Mouse (Mus musculus): ENCODE results near the gene Mcm3ap.

Mcm3ap gene

GRCm38 (mm10) chr10:76468203-76469162 lies at the start of gene Mcm3ap, which contains the start of gene Ybey:
Mcm3ap (plus strand) TSS chr10:76468927.
Ybey (minus strand) TSS chr10:76469114.
- peak; percentile 86 for DNase-seq (ENCODE audit: low spot score)

GRCm38 (mm10) chr10:76425674-76426073 lies 43.1 kb upstream of the Mcm3ap start:
- no peak for DNase-seq (ENCODE audit: low spot score)

- no peak for DNase-seq (ENCODE audit: low spot score)
Measured at GRCm38 (mm10) chr10:76433925-76434324, 34.8 kb upstream of the Mcm3ap start.

- no peak for DNase-seq (ENCODE audit: low spot score)
Measured at GRCm38 (mm10) chr10:76439107-76439890, 29.4 kb upstream of the Mcm3ap start.

DNA sequence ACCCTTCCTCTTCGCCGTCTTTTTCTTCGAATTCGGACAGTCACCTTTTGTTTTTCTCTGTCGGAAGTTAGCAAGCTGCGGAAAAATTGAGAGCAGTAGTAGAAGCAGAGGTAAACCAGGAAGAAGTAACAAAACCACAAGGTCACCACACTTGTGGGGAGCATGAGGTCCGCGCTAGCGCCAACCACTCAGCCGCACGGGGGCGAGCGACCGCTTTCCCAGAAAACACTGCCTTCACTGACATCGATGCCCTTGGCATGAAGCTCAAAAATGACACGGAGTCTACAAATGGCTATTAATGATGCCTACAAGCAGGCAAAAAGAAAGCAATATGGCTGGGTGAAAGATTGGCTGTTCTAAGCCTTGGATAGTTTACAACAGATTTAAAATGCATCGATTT lies 28.4 kb upstream of the Mcm3ap start, which contains the start of gene AC141477.1:
AC141477.1 (minus strand) TSS at position 164 of the 400 bp plus-strand sequence.
- DNase-seq (ENCODE audit: low spot score) = no peak

GRCm38 (mm10) chr10:76442178-76443088 lies 26.3 kb upstream of the Mcm3ap start, which contains the start of gene Pcnt:
Pcnt (minus strand) TSS chr10:76442786.
- peak; percentile 97 for DNase-seq (ENCODE audit: low spot score)

DNA sequence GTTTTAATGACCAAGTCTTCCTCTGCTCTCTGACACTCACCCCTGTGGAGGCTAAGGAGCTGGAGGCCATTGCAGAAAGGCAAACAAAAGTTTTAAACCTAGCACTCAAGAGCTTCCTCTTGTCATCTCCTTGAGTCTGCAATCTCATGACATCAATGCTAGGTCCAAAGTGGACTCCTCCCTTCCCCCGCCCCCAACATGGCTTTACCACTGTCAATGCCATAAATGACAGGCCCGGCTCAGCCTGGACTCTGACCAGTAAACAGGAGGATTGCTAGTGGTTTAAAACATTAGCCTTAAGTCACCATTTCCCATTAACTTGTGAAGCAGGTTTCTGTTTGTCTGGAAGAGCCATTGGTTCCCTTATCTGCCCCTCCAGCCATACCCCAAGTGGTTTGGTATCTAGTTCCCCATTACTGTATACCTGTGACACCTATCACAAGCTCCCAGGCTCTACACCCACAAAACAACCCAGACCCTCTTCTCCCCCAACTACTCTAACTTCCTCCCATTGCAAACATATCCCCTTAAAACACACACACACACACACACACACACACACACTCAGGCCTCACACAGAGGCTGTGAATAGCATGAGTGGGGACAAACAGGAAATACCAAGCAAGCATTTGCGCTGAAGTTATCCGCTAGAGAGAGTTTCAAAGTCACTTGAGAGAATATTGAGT lies 22.6 kb upstream of the Mcm3ap start:
- DNase-seq (ENCODE audit: low spot score) = no peak

GRCm38 (mm10) chr10:76447406-76448229 lies 21.1 kb upstream of the Mcm3ap start:
- DNase-seq (ENCODE audit: low spot score) = no peak

DNA sequence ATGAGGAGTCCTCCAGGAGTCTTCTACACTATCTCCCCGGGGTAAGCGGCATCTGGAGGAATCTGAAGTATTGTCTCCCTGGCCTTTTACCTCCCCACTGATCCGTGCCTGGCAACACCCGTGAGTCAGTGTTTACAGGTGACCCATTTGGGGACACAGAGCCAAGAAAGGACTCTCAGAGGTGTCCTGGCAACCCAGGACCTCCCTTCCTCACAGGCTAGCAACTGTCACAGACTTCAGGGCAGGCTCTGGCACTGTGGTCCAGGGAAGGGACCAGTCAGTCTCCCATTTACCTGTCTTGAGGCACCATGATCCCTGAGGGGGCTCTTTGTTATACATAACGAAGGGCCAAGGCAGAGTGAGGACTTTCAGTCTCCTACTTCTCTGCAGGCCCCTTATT lies 19.9 kb upstream of the Mcm3ap start, which contains the start of gene 2610028H24Rik:
2610028H24Rik (plus strand) TSS at position 231 of the 400 bp plus-strand sequence.
- DNase-seq (ENCODE audit: low spot score) = no peak

- peak; percentile 49 for DNase-seq (ENCODE audit: low spot score)
Measured at GRCm38 (mm10) chr10:76455289-76455688, 13.4 kb upstream of the Mcm3ap start.

DNA sequence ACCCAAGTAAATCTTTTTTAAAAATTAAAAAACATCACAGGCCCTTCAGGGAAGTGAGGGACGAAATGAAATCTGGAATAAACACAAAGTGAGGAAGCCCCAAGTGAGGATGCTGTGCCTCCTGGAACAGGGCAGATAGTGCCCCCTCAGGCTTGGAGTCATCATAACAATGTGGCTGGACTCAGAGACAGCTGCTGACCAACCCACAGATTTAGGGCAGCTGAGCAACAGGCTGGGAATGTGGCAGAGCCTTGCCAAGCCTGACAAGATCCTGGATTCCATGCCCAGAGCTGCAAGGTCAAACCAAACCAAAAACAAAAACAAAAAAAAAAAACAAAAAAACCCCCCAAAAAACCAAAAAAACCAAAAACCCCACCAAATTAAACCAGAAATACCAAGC lies 7.5 kb upstream of the Mcm3ap start:
- no peak for DNase-seq (ENCODE audit: low spot score)

GRCm38 (mm10) chr10:76462312-76462711 lies 6.4 kb upstream of the Mcm3ap start:
- DNase-seq (ENCODE audit: low spot score) = no peak

DNA sequence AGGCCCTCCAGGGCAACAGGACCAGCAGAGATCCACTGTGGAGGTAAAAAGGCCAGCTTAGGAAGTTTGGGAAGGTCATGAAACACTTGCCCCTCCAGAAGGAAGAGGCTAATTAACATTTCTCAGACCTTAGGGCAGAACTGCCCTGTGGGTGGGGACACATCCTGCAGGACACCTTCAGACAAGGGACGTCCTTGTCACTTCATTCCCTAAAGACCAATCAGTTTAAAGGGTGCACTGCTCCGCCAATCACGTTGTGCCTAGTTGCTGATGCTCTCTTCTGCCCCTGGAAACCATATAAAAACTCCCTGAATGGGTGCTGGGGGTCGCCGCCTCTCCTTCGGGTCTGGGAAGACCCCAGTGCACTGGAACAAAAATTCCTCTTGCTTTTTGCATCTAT lies 6.0 kb upstream of the Mcm3ap start:
- no peak for DNase-seq (ENCODE audit: low spot score)

GRCm38 (mm10) chr10:76473759-76474158 lies 5.0 kb downstream of the Mcm3ap start:
- no peak for DNase-seq (ENCODE audit: low spot score)

DNA sequence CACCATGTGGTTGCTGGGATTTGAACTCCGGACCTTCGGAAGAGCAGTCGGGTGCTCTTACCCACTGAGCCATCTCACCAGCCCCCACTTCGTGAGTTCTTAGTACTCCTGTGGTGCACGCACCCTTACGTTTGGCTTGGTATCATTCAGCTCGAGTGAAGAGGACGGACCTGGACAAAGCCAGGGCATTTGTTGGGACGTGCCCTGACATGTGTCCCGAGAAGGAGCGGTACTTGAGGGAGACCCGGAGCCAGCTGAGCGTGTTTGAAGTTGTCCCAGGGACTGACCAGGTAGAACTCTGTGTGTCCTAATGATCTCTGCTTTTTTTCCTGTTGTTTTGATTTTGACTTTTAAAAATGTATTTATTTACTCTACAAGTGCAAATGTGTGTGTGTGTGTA lies 12.1 kb downstream of the Mcm3ap start:
- no peak for DNase-seq (ENCODE audit: low spot score)

DNA sequence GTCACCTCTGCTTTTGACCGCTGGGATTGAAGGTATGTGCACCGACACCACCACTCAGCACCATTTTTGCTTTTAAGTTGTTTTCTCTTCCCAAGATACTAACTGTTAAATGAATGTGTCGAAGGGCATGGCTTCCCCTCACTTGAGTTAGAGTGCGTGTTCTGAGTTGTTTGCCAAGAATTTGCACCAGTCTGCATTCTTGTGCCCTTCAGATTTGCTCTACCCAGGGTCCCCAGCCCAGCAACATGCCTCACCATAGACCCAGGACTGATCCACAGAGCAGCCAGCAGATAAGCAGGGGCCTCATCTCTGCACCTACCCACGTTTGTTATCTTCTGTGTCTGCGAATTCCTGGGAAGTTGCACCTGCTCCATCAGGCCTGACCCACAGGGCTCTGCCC lies 12.8 kb downstream of the Mcm3ap start:
- DNase-seq (ENCODE audit: low spot score) = no peak

DNA sequence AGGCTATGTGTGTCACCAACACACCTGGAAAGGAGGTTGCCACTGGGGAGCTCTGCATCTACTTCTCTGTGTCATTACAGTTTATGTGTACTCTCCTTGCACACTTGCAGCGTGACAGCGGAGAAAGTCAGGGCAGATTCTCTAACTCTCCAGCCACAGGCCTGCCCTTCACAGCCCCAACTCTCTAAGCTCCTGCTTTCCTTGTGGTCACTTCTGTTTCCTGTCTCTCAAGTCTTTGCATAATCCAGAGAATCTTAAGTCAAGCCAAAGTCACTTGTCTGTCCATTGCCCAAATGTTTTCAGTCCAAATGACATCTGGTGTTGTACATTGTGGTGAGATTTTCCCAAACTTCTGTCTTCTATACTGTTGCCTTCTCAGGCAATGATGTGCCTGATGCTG lies 17.6 kb downstream of the Mcm3ap start:
- DNase-seq (ENCODE audit: low spot score) = no peak

DNA sequence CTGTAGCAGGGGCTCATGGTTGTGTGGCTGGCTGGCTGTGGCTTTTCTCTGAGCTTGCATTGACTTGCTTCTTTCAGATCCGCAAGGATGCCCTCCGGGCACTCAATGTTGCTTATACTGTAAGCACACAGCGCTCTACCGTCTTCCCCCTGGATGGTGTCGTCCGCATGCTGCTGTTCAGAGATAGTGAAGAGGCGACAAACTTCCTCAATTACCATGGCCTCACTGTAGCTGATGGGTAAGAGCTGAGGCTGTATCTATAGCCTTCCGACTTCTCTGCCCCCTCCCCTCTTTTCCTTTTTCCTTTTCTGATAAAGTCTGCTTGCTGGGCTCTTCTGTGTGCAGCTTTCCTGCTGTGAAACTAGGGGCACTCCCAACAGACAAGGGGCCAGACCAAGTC lies 19.5 kb downstream of the Mcm3ap start:
- DNase-seq (ENCODE audit: low spot score) = no peak

GRCm38 (mm10) chr10:76489205-76489604 lies 20.5 kb downstream of the Mcm3ap start:
- no peak for DNase-seq (ENCODE audit: low spot score)

DNA sequence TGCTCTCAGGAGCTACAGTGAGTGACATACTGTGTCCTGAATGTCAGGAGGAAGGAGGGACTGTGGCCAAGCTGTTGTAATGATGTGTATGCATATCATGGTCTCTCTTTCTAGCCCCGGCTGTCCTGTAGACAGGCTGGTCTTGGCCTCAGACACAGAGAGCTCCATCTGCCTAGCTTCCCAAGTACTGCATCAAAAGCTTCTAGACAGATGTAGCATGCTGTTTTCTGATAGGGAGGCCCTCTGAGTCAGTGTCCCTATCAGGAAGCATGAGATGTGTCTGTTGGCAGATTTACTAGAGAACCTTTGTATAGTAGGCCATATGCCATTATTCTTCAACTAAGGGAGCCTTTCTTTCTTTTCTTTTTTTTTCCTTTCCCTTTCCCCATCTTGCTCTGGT lies 24.8 kb downstream of the Mcm3ap start:
- no peak for DNase-seq (ENCODE audit: low spot score)

Measured in T-cell, adult 2 months (primary cell).